Mouse (Mus musculus): ENCODE data around the gene Gm2035.
"Not testable (repeated sequence)": the region's sequence is repeated elsewhere in the genome, so short reads cannot be mapped to it uniquely, and the experiment has no call there.

Gm2035 gene

GRCm38 (mm10) chr12:87919721-87920120 is at the start of gene Gm2035:
TSS of gene Gm2035 (minus strand) at chr12:87919857.
- not testable (repeated sequence) for DNase-seq

GRCm38 (mm10) chr12:87953780-87954179 is 34.1 kb upstream of the Gm2035 start, which contains the start of gene Gm2042:
TSS of gene Gm2042 (plus strand) at chr12:87954080.
- not testable (repeated sequence) for DNase-seq

- not testable (repeated sequence) for DNase-seq
These were observed 24.6 kb downstream of the Gm2035 start, which contains the start of gene Gm2022 for GRCm38 (mm10) chr12:87895070-87895469. TSS of gene Gm2022 (plus strand) at chr12:87895370.

- DNase-seq = not testable (repeated sequence)
These were observed 45.9 kb downstream of the Gm2035 start, which contains the start of gene Gm2016 for GRCm38 (mm10) chr12:87873772-87874171. TSS of gene Gm2016 (plus strand) at chr12:87874072.

Data from thymus, adult 18-20 months (tissue).